Mouse (Mus musculus) midbrain, embryonic 12.5 days (tissue): ENCODE results near the gene Oaz2. TPM values are rescaled to one million over a fixed set of nuclear protein-coding genes. Genes with fewer than 3 reads are reported as not detected.
A peak's percentile ranks its signal among the peaks of the same experiment; 100 is the strongest.

Experiments used
- ATAC-seq: fragments of 200-750 bp; cut with Nextera tagmentation; 2 replicates; pipeline ENCODE4 v1.8.0; 2017; ENCODE audit warnings: low read depth, moderate TSS enrichment, moderate library complexity; ENCODE audit not compliant: low FRiP score
- H3K27ac ChIP-seq: fragments of 300-500 bp; sonication (generic); replicated peaks from 2 replicates; pipeline ENCODE4 v1.5.1; 2016; ENCODE audit warnings: mild to moderate bottlenecking
- H3K27me3 ChIP-seq: fragments of 300-500 bp; sonication (generic); 2 replicates; pipeline ENCODE4 v1.6.1; 2016; ENCODE audit warnings: mild to moderate bottlenecking
- H3K36me3 ChIP-seq: fragments of 300-500 bp; sonication (generic); 2 replicates; pipeline ENCODE4 v1.6.1; 2016
- H3K4me1 ChIP-seq: fragments of 300-500 bp; sonication (generic); 2 replicates; pipeline ENCODE4 v1.6.1; 2016
- H3K4me2 ChIP-seq: fragments of 300-500 bp; sonication (generic); replicated peaks from 2 replicates; pipeline ENCODE4 v1.6.1; 2016; ENCODE audit warnings: mild to moderate bottlenecking, moderate library complexity
- H3K4me3 ChIP-seq: fragments of 300-500 bp; sonication (generic); 2 replicates; pipeline ENCODE4 v1.5.1; 2016; ENCODE audit warnings: mild to moderate bottlenecking
- H3K9ac ChIP-seq: fragments of 300-500 bp; sonication (generic); replicated peaks from 2 replicates; pipeline ENCODE4 v1.6.1; 2016; ENCODE audit warnings: mild to moderate bottlenecking, moderate library complexity
- H3K9me3 ChIP-seq: fragments of 300-500 bp; sonication (generic); 2 replicates; pipeline ENCODE4 v1.6.1; 2016; ENCODE audit warnings: mild to moderate bottlenecking
- WGBS: fragments of 180-500 bp; shearing (Covaris S2); methylation state at CpG from one replicate; pipeline ENCODE4 v1.1.7; 2016; 5-methylcytosine and 5-hydroxymethylcytosine counted together
- polyA plus RNA-seq: library from polyadenylated mRNA; unstranded; fragments of >200 nt; fragmentation: Nextera tagmentation; extraction: Ambion mirVana; gene quantifications from 2 replicates; pipeline ENCODE4 v1.2.1, GENCODE M21; 2016

Oaz2 gene
- polyA plus RNA-seq, 1 experiment from 2014 or later, result 262 TPM

- Histone ChIP-seq H3K36me3 (no peaks in the 10 kb centered on the region), H3K4me1 (no peaks in the 10 kb centered on the region), H3K27me3 (no peaks in the 10 kb centered on the region), H3K4me2 (no peak overlapping the region), H3K9ac (no peak overlapping the region), H3K4me3 (no peak overlapping the region), H3K9me3 (no peaks in the 10 kb centered on the region), H3K27ac (no peak overlapping the region)
- ATAC-seq, result no peak
- WGBS, result 89% methylated on average over 8 of the region's 8 CpGs
Measured at GRCm38 (mm10) chr9:65655540-65655939, 12.3 kb upstream of the Oaz2 start.

- Histone ChIP-seq H3K4me1 (no peaks in the 10 kb centered on the region), H3K27me3 (no peaks in the 10 kb centered on the region), H3K4me2 (no peak overlapping the region), H3K9me3 (no peaks in the 10 kb centered on the region), H3K27ac (no peak overlapping the region), H3K4me3 (no peak overlapping the region), H3K9ac (no peak overlapping the region), H3K36me3 (no peaks in the 10 kb centered on the region)
- WGBS, result 77% methylated on average over 3 of the region's 3 CpGs
- ATAC-seq, result no peak
Measured at GRCm38 (mm10) chr9:65657218-65657617, 10.6 kb upstream of the Oaz2 start.

- no peaks in the 10 kb centered on the region for H3K27me3 ChIP-seq
- WGBS, result 58% methylated on average over 5 of the region's 5 CpGs
- H3K9ac ChIP-seq, result no peak overlapping the region
- no peaks in the 10 kb centered on the region for H3K9me3 ChIP-seq
- H3K4me1 ChIP-seq, result no peaks in the 10 kb centered on the region
- no peaks in the 10 kb centered on the region for H3K36me3 ChIP-seq
- H3K4me2 ChIP-seq, result no peak overlapping the region
- no peak for ATAC-seq
- H3K27ac ChIP-seq, result no peak overlapping the region
- H3K4me3 ChIP-seq, result no peak overlapping the region
Measured at GRCm38 (mm10) chr9:65661029-65661428, 6.8 kb upstream of the Oaz2 start.

- Histone ChIP-seq H3K27me3 (no peaks in the 10 kb centered on the region), H3K9me3 (no peaks in the 10 kb centered on the region), H3K36me3 (no peaks in the 10 kb centered on the region), H3K4me2 (no peak overlapping the region), H3K27ac (no peak overlapping the region), H3K4me3 (no peak overlapping the region), H3K9ac (no peak overlapping the region), H3K4me1 (no peaks in the 10 kb centered on the region)
- WGBS, result 43% methylated on average over 1 of the region's 1 CpGs
- ATAC-seq, result no peak
Measured at GRCm38 (mm10) chr9:65661493-65661892, 6.3 kb upstream of the Oaz2 start.

GRCm38 (mm10) chr9:65664163-65664562 lies 3.6 kb upstream of the Oaz2 start:
- WGBS, result 0% methylated on average over 3 of the region's 3 CpGs
- no peak overlapping the region for H3K27ac ChIP-seq
- H3K9ac ChIP-seq, result no peak overlapping the region
- no peak overlapping the region for H3K4me2 ChIP-seq
- no peak overlapping the region for H3K4me3 ChIP-seq
- no peaks in the 10 kb centered on the region for H3K4me1 ChIP-seq
- no peaks in the 10 kb centered on the region for H3K9me3 ChIP-seq
- no peak for ATAC-seq
- no peaks in the 10 kb centered on the region for H3K36me3 ChIP-seq
- no peaks in the 10 kb centered on the region for H3K27me3 ChIP-seq

- H3K4me2 ChIP-seq, result no peak overlapping the region
- WGBS, result 28% methylated on average over 5 of the region's 5 CpGs
- ATAC-seq, result no peak
- no peaks in the 10 kb centered on the region for H3K4me1 ChIP-seq
- H3K9me3 ChIP-seq, result no peaks in the 10 kb centered on the region
- no peaks in the 10 kb centered on the region for H3K36me3 ChIP-seq
- no peaks in the 10 kb centered on the region for H3K27me3 ChIP-seq
- H3K27ac ChIP-seq, result no peak overlapping the region
- H3K9ac ChIP-seq, result no peak overlapping the region
- no peak overlapping the region for H3K4me3 ChIP-seq
Measured at GRCm38 (mm10) chr9:65666042-65666441, 1.8 kb upstream of the Oaz2 start.

GRCm38 (mm10) chr9:65671431-65671931 lies 3.7 kb downstream of the Oaz2 start:
- Histone ChIP-seq H3K9me3 (no peaks in the 10 kb centered on the region), H3K27ac (no peak overlapping the region), H3K9ac (no peak overlapping the region), H3K4me2 (no peak overlapping the region), H3K27me3 (no peaks in the 10 kb centered on the region), H3K4me3 (no peak overlapping the region), H3K4me1 (peaks cover 7% of the 10 kb centered on the region; the same call in 1 of the 2 replicates), H3K36me3 (no peaks in the 10 kb centered on the region)
- no peak for ATAC-seq
- whole genome bisulfite sequencing, result 62% methylated on average over 9 of the region's 9 CpGs

GRCm38 (mm10) chr9:65672996-65673395 lies 5.2 kb downstream of the Oaz2 start:
- no peaks in the 10 kb centered on the region for H3K9me3 ChIP-seq
- ATAC-seq, result no peak
- no peaks in the 10 kb centered on the region for H3K27me3 ChIP-seq
- no peak overlapping the region for H3K9ac ChIP-seq
- no peak overlapping the region for H3K4me3 ChIP-seq
- no peak overlapping the region for H3K4me2 ChIP-seq
- 79% methylated on average over 11 of the region's 11 CpGs for WGBS
- H3K27ac ChIP-seq, result no peak overlapping the region
- H3K4me1 ChIP-seq, result peaks cover 17% of the 10 kb centered on the region
- no peaks in the 10 kb centered on the region for H3K36me3 ChIP-seq

- ATAC-seq, result peak; percentile 48; the same call in 1 of the 2 replicates
- WGBS, result 58% methylated on average over 8 of the region's 8 CpGs
- H3K4me1 ChIP-seq, result peaks cover 42% of the 10 kb centered on the region
- peak overlapping the region; percentile 72 for H3K27ac ChIP-seq
- H3K9ac ChIP-seq, result peak overlapping the region; percentile 46
- peak overlapping the region; percentile 82 for H3K4me3 ChIP-seq
- H3K27me3 ChIP-seq, result no peaks in the 10 kb centered on the region
- H3K4me2 ChIP-seq, result peak overlapping the region; percentile 86
- no peaks in the 10 kb centered on the region for H3K36me3 ChIP-seq
- no peaks in the 10 kb centered on the region for H3K9me3 ChIP-seq
Measured at GRCm38 (mm10) chr9:65675461-65676357, 7.9 kb downstream of the Oaz2 start.

GRCm38 (mm10) chr9:65676358-65677118 lies 8.7 kb downstream of the Oaz2 start:
- Histone ChIP-seq H3K27ac (peak overlapping the region; percentile 69; the same call in 1 of the 2 replicates), H3K9ac (peak overlapping the region; percentile 87), H3K27me3 (no peaks in the 10 kb centered on the region), H3K4me2 (peak overlapping the region; percentile 86), H3K9me3 (no peaks in the 10 kb centered on the region), H3K36me3 (no peaks in the 10 kb centered on the region), H3K4me1 (peaks cover 45% of the 10 kb centered on the region), H3K4me3 (peak overlapping the region; percentile 82)
- ATAC-seq, result peak; percentile 97
- under 1% methylated on average over 42 of the region's 51 CpGs for WGBS

GRCm38 (mm10) chr9:65677119-65677462 lies 9.3 kb downstream of the Oaz2 start:
- no peaks in the 10 kb centered on the region for H3K9me3 ChIP-seq
- peak overlapping the region; percentile 82 for H3K4me3 ChIP-seq
- H3K9ac ChIP-seq, result peak overlapping the region; percentile 87
- ATAC-seq, result no peak
- H3K27me3 ChIP-seq, result no peaks in the 10 kb centered on the region
- peaks cover 47% of the 10 kb centered on the region for H3K4me1 ChIP-seq
- H3K27ac ChIP-seq, result no peak overlapping the region
- WGBS, result 0% methylated on average over 3 of the region's 3 CpGs
- no peaks in the 10 kb centered on the region for H3K36me3 ChIP-seq
- peak overlapping the region; percentile 86 for H3K4me2 ChIP-seq

- Histone ChIP-seq H3K4me2 (peak overlapping the region; percentile 86), H3K9me3 (no peaks in the 10 kb centered on the region), H3K27me3 (no peaks in the 10 kb centered on the region), H3K27ac (peak overlapping the region; percentile 30; the same call in 1 of the 2 replicates), H3K36me3 (no peaks in the 10 kb centered on the region), H3K4me3 (peak overlapping the region; percentile 18), H3K4me1 (peaks cover 57% of the 10 kb centered on the region), H3K9ac (no peak overlapping the region; the same call in 1 of the 2 replicates)
- 33% methylated on average over 5 of the region's 5 CpGs for WGBS
- no peak for ATAC-seq
Measured at GRCm38 (mm10) chr9:65679181-65679761, 11.5 kb downstream of the Oaz2 start.
